Mouse (Mus musculus) cerebellum, adult 2 months (tissue): ENCODE measurements at regions not wholly inside any gene's neighbourhood (a gene's known extent, or its start where the extent isn't known, plus 50 kb on each side); places are given as distances from the start of the nearest gene placed in this dataset.

ENCODE experiments used
- DNase-seq, 2 experiments: peaks; one replicate each; pipeline ENCODE4 v3.0.0; 2021
- H3K27ac ChIP-seq: fragments of 200-500 bp; 2 replicates; pipeline ENCODE4 v1.5.1; 2012; ENCODE audit warnings: low read length, control low read depth, inconsistent platforms; ENCODE audit not compliant: insufficient read depth
- H3K27me3 ChIP-seq: fragments of 200-500 bp; 2 replicates; pipeline ENCODE4 v1.6.1; 2012; ENCODE audit warnings: inconsistent platforms, mild to moderate bottlenecking, low read length, moderate library complexity; ENCODE audit not compliant: control insufficient read depth, insufficient read depth
- H3K4me1 ChIP-seq: fragments of 200-500 bp; 2 replicates; pipeline ENCODE4 v1.6.1; 2011; ENCODE audit warnings: low read length; ENCODE audit not compliant: control insufficient read depth, insufficient read depth
- H3K4me3 ChIP-seq: fragments of 200-500 bp; replicated peaks from 2 replicates; pipeline ENCODE3; 2011; ENCODE audit warnings: mild to moderate bottlenecking, low read depth, low read length, control low read depth; ENCODE audit not compliant: insufficient read depth
- CTCF ChIP-seq: fragments of 200-500 bp; IDR thresholded peaks from 2 replicates; pipeline ENCODE4 v1.5.1; 2011; ENCODE audit warnings: low read depth, mild to moderate bottlenecking, control low read depth, low read length, moderate library complexity, borderline replicate concordance; ENCODE audit not compliant: insufficient read depth
- POLR2A ChIP-seq: fragments of 200-500 bp; IDR thresholded peaks from 2 replicates; pipeline ENCODE4 v1.6.1; 2011; ENCODE audit warnings: low read length, control low read depth, borderline replicate concordance; ENCODE audit not compliant: insufficient read depth
- WGBS: fragments of 180-500 bp; shearing (Covaris S2); methylation state at CpG from one replicate; pipeline ENCODE4 v1.1.7; 2018; 5-methylcytosine and 5-hydroxymethylcytosine counted together

GRCm38 (mm10) chr15:16639631-16640030 lies 88.9 kb upstream of the Cdh9 start:
- Histone ChIP-seq H3K4me1 (no peaks in the 10 kb centered on the region), H3K27ac (no peak overlapping the region), H3K27me3 (no peaks in the 10 kb centered on the region), H3K4me3 (no peak overlapping the region)
- TF ChIP-seq CTCF (no peak), POLR2A (no peak)
- whole genome bisulfite sequencing = 10% methylated on average over 3 of the region's 3 CpGs
- no peak for DNase-seq

DNA sequence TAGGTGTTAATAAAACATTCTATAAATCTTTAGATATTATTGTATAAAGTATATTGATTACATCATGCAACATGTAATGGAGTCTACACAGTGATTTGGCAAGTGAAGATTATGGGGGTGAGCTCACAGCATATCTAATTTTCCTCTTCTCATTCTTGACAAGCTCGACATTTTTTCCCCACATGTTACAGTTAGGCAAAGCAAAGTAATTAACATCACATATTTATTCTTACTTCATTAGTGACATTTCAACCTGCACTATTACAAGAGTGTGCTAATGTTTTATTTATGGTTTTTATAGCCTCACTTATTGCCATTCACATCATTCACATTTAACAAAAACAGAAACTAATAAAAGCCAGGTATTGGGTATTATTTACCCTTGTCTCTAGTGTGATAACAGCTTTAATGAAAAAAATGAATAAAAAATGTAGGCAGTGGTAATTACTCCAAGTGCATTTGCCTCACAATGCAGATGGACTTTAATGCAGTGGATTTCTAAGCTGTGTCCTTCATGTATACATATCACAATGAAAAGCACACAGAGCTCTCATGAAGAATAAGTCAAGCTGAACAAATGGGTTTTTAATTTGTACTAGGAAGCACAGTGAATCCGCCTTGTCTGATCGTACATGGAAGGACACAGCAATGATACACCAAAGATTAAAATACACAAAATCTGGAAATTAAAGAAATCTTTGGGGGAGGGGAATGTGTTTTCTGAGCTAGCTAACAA lies 75.5 kb upstream of the Cdh9 start:
- DNase-seq = no peak
- Histone ChIP-seq H3K4me1 (no peaks in the 10 kb centered on the region), H3K4me3 (no peak overlapping the region), H3K27me3 (no peaks in the 10 kb centered on the region), H3K27ac (no peak overlapping the region)
- WGBS = 68% methylated on average over 3 of the region's 3 CpGs
- TF ChIP-seq CTCF (no peak), POLR2A (no peak)

GRCm38 (mm10) chr15:16653690-16654089 lies 74.9 kb upstream of the Cdh9 start:
- no peak for TF ChIP-seq POLR2A
- TF ChIP-seq CTCF = no peak
- no peak overlapping the region for H3K27ac ChIP-seq
- DNase-seq = no peak
- no peaks in the 10 kb centered on the region for H3K4me1 ChIP-seq
- H3K27me3 ChIP-seq = no peaks in the 10 kb centered on the region
- no peak overlapping the region for H3K4me3 ChIP-seq
- 82% methylated on average over 4 of the region's 4 CpGs for WGBS

- no peak for DNase-seq
- 80% methylated on average over 3 of the region's 3 CpGs for WGBS
- no peak overlapping the region for H3K27ac ChIP-seq
- no peak for TF ChIP-seq POLR2A
- TF ChIP-seq CTCF = no peak
- H3K27me3 ChIP-seq = no peaks in the 10 kb centered on the region
- H3K4me3 ChIP-seq = no peak overlapping the region
- H3K4me1 ChIP-seq = no peaks in the 10 kb centered on the region
Measured at GRCm38 (mm10) chr15:16661226-16661625, 67.3 kb upstream of the Cdh9 start.
